Mouse (Mus musculus) megakaryocyte, embryonic 14.5 days (primary cell): Measurements from ENCODE around the gene Tnrc6b. TPM values are rescaled to one million over a fixed set of nuclear protein-coding genes. Genes with fewer than 3 reads are reported as not detected.

Source experiments
- H3K27me3 ChIP-seq: replicated peaks from 2 replicates; pipeline ENCODE3; 2012; ENCODE audit warnings: inconsistent platforms
- H3K36me3 ChIP-seq: replicated peaks from 2 replicates; pipeline ENCODE3; 2012; ENCODE audit warnings: low read length, inconsistent platforms, mixed read lengths
- H3K4me1 ChIP-seq: 2 replicates; pipeline ENCODE4 v1.6.1; 2012; ENCODE audit warnings: inconsistent platforms
- H3K4me3 ChIP-seq: replicated peaks from 2 replicates; pipeline ENCODE3; 2012; ENCODE audit warnings: moderate library complexity, mild to moderate bottlenecking, inconsistent platforms
- H3K9me3 ChIP-seq: 2 replicates; pipeline ENCODE4 v1.6.1; 2012; ENCODE audit warnings: inconsistent platforms
- FLI1 ChIP-seq: IDR thresholded peaks from 2 replicates; pipeline ENCODE4 v1.6.1; 2012; ENCODE audit warnings: low read length, inconsistent platforms, mixed read lengths
- GATA1 ChIP-seq: IDR thresholded peaks from 3 replicates; pipeline ENCODE4 v1.6.1; 2012; ENCODE audit warnings: mixed read lengths, low read length, inconsistent platforms, borderline replicate concordance
- polyA plus RNA-seq: library from polyadenylated mRNA; stranded (reverse); fragments of >175 nt; gene quantifications from 2 replicates; pipeline ENCODE4 v1.2.3, GENCODE M21; 2012; ENCODE audit warnings: low replicate concordance; ENCODE audit not compliant: insufficient read depth

Gene Tnrc6b
- polyA plus RNA-seq, 1 experiment, result 19.3 TPM

DNA sequence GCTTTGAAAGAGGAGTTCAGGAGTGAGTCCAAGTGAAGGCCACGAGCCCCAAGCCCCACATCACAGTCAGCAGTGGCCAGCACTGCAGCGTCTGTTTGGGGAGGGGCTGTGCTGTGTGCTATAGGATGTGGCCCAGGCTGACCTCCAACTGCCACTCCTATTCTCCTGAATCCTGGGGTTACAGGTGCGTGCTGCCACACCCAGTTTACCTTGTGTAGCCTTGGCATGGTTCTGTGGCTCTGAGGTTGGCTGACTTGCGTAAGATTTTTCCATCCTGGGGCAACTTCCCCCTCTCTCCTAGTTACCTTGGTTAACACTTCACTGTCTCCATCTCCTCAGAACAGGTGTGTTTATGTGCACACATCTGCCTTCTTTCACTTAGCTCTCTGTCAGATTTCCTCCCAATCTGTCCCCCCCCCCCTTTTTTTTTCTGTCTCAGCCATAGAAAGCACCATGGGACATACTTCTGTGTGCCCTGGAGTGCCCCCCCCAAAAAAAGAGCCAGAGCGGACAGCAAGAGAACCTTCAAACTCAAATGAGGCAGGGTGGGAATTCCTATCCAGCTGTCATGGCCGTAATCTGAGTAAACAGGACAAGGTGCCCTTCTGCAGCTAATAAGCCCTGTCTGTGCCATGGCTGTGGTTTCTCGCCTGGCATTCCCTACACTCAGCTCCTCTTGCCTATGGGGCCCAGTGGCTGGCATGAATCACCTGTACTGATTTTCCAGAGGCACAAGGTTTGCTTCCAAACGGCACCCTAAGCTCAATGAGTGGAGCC, 9.4 kb upstream of the Tnrc6b start:
- H3K4me3 ChIP-seq, result no peak overlapping the region
- no peak for TF ChIP-seq GATA1
- no peak for TF ChIP-seq FLI1

DNA sequence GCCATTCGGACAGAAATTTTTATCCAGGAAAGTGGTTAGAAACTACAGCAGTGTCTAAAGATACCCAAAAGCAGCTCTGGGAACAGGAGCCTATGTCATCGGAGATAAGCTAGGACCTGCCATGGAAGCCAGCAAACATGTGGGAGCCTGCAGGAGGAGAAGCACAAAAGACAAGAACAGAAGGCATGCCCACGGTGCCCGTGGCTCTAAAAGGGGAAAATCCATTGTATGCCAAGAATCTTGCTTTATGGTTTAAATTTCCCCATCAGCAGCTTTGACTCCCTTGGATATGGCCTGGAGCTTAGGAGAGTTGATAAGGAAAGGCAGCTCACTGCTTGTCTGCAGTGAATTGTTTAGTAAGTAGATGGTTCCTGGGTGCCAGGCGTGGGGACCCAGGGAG, 8.2 kb upstream of the Tnrc6b start:
- H3K4me3 ChIP-seq, result no peak overlapping the region
- no peak for TF ChIP-seq FLI1
- no peaks in the 10 kb centered on the region for H3K36me3 ChIP-seq
- H3K9me3 ChIP-seq, result no peaks in the 10 kb centered on the region
- peaks cover 35% of the 10 kb centered on the region for H3K27me3 ChIP-seq
- peaks cover 53% of the 10 kb centered on the region for H3K4me1 ChIP-seq

More for the DNA sequence above, 9.4 kb upstream of the Tnrc6b start:
- H3K36me3 ChIP-seq, result no peaks in the 10 kb centered on the region
- no peaks in the 10 kb centered on the region for H3K9me3 ChIP-seq
- peaks cover 35% of the 10 kb centered on the region for H3K27me3 ChIP-seq
- H3K4me1 ChIP-seq, result peaks cover 59% of the 10 kb centered on the region

GRCm38 (mm10) chr15:80703495-80703894, 7.6 kb upstream of the Tnrc6b start:
- Histone ChIP-seq H3K9me3 (no peaks in the 10 kb centered on the region), H3K36me3 (no peaks in the 10 kb centered on the region), H3K4me1 (peaks cover 47% of the 10 kb centered on the region), H3K27me3 (peaks cover 32% of the 10 kb centered on the region), H3K4me3 (no peak overlapping the region)
- TF ChIP-seq GATA1 (no peak), FLI1 (no peak)

DNA sequence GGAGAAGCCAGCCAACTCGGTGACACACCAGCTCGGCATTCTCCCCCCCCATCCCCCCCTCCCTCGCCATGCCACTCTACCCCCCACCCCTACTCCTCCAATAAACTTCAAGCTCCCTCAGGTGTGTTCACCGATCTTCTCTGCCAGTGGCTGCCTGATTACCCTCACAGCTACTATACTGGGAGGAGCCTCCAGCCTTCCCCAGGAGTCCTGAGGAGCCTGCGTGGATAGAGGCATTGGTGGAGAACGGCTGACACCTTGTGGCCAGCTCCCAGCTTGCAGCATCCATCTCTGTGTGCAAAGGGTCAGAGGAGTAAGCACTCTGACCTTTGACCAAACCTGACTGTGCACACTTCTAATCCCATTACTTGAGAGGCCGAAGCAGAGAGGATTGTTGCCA, 6.8 kb upstream of the Tnrc6b start:
- TF ChIP-seq GATA1 (no peak), FLI1 (no peak)
- no peaks in the 10 kb centered on the region for H3K36me3 ChIP-seq
- H3K27me3 ChIP-seq, result peaks cover 25% of the 10 kb centered on the region
- peak overlapping the region; percentile 78 for H3K4me3 ChIP-seq
- no peaks in the 10 kb centered on the region for H3K9me3 ChIP-seq
- peaks cover 42% of the 10 kb centered on the region for H3K4me1 ChIP-seq

GRCm38 (mm10) chr15:80705828-80706549, 5.1 kb upstream of the Tnrc6b start:
- peak overlapping the region; percentile 90 for H3K4me3 ChIP-seq

GRCm38 (mm10) chr15:80706596-80706995, 4.5 kb upstream of the Tnrc6b start:
- H3K27me3 ChIP-seq, result peaks cover 9% of the 10 kb centered on the region
- no peaks in the 10 kb centered on the region for H3K36me3 ChIP-seq
- no peaks in the 10 kb centered on the region for H3K9me3 ChIP-seq
- H3K4me3 ChIP-seq, result peak overlapping the region; percentile 90
- H3K4me1 ChIP-seq, result peaks cover 48% of the 10 kb centered on the region
- TF ChIP-seq FLI1 (no peak), GATA1 (no peak)

More at GRCm38 (mm10) chr15:80705828-80706549, 5.1 kb upstream of the Tnrc6b start:
- H3K9me3 ChIP-seq, result no peaks in the 10 kb centered on the region
- H3K27me3 ChIP-seq, result peaks cover 15% of the 10 kb centered on the region
- H3K36me3 ChIP-seq, result no peaks in the 10 kb centered on the region
- peaks cover 48% of the 10 kb centered on the region for H3K4me1 ChIP-seq
- TF ChIP-seq GATA1, result no peak
- TF ChIP-seq FLI1, result no peak

- Histone ChIP-seq H3K27me3 (peaks cover 6% of the 10 kb centered on the region), H3K9me3 (no peaks in the 10 kb centered on the region), H3K36me3 (no peaks in the 10 kb centered on the region), H3K4me3 (no peak overlapping the region), H3K4me1 (peaks cover 51% of the 10 kb centered on the region)
- TF ChIP-seq FLI1, result no peak
- no peak for TF ChIP-seq GATA1
These were observed 4.0 kb upstream of the Tnrc6b start for GRCm38 (mm10) chr15:80707088-80707487.

GRCm38 (mm10) chr15:80709593-80709992, 1.5 kb upstream of the Tnrc6b start:
- H3K27me3 ChIP-seq, result no peaks in the 10 kb centered on the region
- TF ChIP-seq FLI1, result no peak
- TF ChIP-seq GATA1, result no peak
- no peaks in the 10 kb centered on the region for H3K9me3 ChIP-seq
- peaks cover 44% of the 10 kb centered on the region for H3K4me1 ChIP-seq
- peaks cover 3% of the 10 kb centered on the region for H3K36me3 ChIP-seq
- H3K4me3 ChIP-seq, result peak overlapping the region; percentile 33

GRCm38 (mm10) chr15:80710257-80710607, 881 bp upstream of the Tnrc6b start:
- Histone ChIP-seq H3K4me3 (peak overlapping the region; percentile 98), H3K4me1 (peaks cover 43% of the 10 kb centered on the region), H3K9me3 (no peaks in the 10 kb centered on the region), H3K27me3 (no peaks in the 10 kb centered on the region), H3K36me3 (peaks cover 3% of the 10 kb centered on the region)
- no peak for TF ChIP-seq GATA1
- no peak for TF ChIP-seq FLI1
